22 mouse cellular contexts compared by ENCODE assay signal in the genomic region with DNA sequence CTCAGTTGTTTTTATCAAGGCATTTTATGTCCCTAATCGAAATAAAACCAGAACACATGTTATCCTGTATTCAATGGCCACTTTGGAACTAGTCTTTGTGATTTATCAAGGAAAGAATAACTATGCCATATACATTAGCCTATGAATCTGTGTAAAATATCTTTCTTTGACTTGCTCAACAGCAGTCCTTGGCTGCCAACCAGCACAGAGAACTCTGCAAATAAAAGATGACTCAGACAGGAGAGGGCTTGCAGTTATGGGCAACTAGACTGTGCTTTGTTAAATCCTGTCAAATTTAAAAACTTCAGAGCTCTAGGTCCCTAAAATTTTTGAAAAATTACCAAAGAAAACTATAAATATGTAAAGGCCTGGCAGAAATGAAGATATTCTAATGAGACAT.
DNase-seq lines count a peak whose midpoint lies in the region; ATAC-seq lines count a peak whose summit lies in the region.
"Had no signal": no experiment of that assay in that cellular context is flagged by ENCODE, and none has a peak within 500 bp of the region (broad histone marks: within the 10 kb centered on the region; RNA-seq: fewer than 3 reads in every experiment).

No protein-coding gene starts in this region.

- no peak overlapping the region for H3K27ac ChIP-seq in kidney, embryonic 16.5 days (ENCODE audit: low read length)
- H3K27ac ChIP-seq: forebrain, embryonic 12.5 days; gastrocnemius, adult 2 months; heart, embryonic 10.5 days; hindbrain, embryonic 14.5 days; liver, embryonic 14.5 days; midbrain, embryonic 10.5 days; stomach, postnatal 0 days had no signal

- no peaks in the 10 kb centered on the region for H3K9me3 ChIP-seq in kidney, embryonic 16.5 days (ENCODE audit: low read length)
- H3K9me3 ChIP-seq: forebrain, embryonic 12.5 days; heart, embryonic 10.5 days; midbrain, embryonic 10.5 days had no signal

- 52% methylated on average over 1 of the region's 1 CpGs for WGBS in kidney, embryonic 16.5 days

- H3K9ac ChIP-seq in kidney, embryonic 16.5 days (replicated peaks; ENCODE audit: low read length): no peak overlapping the region
- H3K9ac ChIP-seq: forebrain, embryonic 12.5 days; hindbrain, embryonic 14.5 days; liver, embryonic 14.5 days had no signal

- DNase-seq in adrenal gland, adult 2 months: peak; percentile 36
- DNase-seq in adrenal gland, postnatal 4 days (ENCODE audit: low spot score in 2 of 2): no peak
- DNase-seq in layer of hippocampus, adult 9-11 months: peak; percentile 30
- no peak for DNase-seq in layer of hippocampus, postnatal 36 days
- peak; percentile 83 for DNase-seq in 3T3-L1 (ENCODE audit: low read depth, low spot score)
- peak; percentile 67 for DNase-seq in brain, adult 2 months (ENCODE audit: low read depth, low spot score)
- DNase-seq in yolk sac, embryonic 10.5 days (ENCODE audit: low spot score): no peak
- DNase-seq: cerebellum, adult 9-10 months; gastrocnemius, adult 2 months; heart, postnatal 4 days; kidney, adult 2 months; kidney, postnatal 10 days had no signal

- no peak overlapping the region for H3K4me3 ChIP-seq in kidney, embryonic 16.5 days (ENCODE audit: low read length)
- H3K4me3 ChIP-seq: forebrain, embryonic 12.5 days; gastrocnemius, adult 2 months; heart, embryonic 10.5 days; midbrain, embryonic 10.5 days had no signal

- no peaks in the 10 kb centered on the region for H3K27me3 ChIP-seq in kidney, embryonic 16.5 days (ENCODE audit: insufficient read depth, low read length)
- H3K27me3 ChIP-seq: forebrain, embryonic 12.5 days; Patski had no signal

- no peak for ATAC-seq in kidney, embryonic 16.5 days (ENCODE audit: low FRiP score, low TSS enrichment)
- ATAC-seq: CD4-positive, CD25-positive, alpha-beta regulatory T cell, adult 4 months; midbrain, embryonic 16.5 days; Patski had no signal

- no peaks in the 10 kb centered on the region for H3K4me1 ChIP-seq in kidney, embryonic 16.5 days (ENCODE audit: insufficient read depth, low read length)
- H3K4me1 ChIP-seq: forebrain, embryonic 12.5 days; heart, embryonic 10.5 days; midbrain, embryonic 10.5 days had no signal

- H3K4me2 ChIP-seq in kidney, embryonic 16.5 days (replicated peaks; ENCODE audit: low read depth, low read length): no peak overlapping the region
- H3K4me2 ChIP-seq: forebrain, embryonic 12.5 days; hindbrain, embryonic 14.5 days had no signal

- H3K36me3 ChIP-seq in kidney, embryonic 16.5 days (ENCODE audit: insufficient read depth, low read length): 0 out of 2 replicates have a peak, but pooled peaks cover 2% of the 10 kb centered on the region
- H3K36me3 ChIP-seq: heart, embryonic 10.5 days had no signal

Comparison
In these comparisons a context has a peak if more than half of its experiments do, and no peak if none do; other contexts are left out.
1. DNase-seq: peak in adrenal gland, adult 2 months (single experiment), layer of hippocampus, adult 9-11 months (single experiment), 3T3-L1 (single experiment) and brain, adult 2 months (single experiment); none in adrenal gland, postnatal 4 days (0 of 2), layer of hippocampus, postnatal 36 days (0 of 2) and yolk sac, embryonic 10.5 days (single experiment).